Mouse (Mus musculus) hindlimb bud, embryonic 11.5 days (tissue): ENCODE measurements around the gene Slco3a1.

Experiments
- DNase-seq: peaks from one replicate; pipeline ENCODE4 v3.0.0-alpha.2; 2012; ENCODE audit warnings: low read depth, low spot score; ENCODE audit errors: extremely low spot score

The Slco3a1 gene

DNA sequence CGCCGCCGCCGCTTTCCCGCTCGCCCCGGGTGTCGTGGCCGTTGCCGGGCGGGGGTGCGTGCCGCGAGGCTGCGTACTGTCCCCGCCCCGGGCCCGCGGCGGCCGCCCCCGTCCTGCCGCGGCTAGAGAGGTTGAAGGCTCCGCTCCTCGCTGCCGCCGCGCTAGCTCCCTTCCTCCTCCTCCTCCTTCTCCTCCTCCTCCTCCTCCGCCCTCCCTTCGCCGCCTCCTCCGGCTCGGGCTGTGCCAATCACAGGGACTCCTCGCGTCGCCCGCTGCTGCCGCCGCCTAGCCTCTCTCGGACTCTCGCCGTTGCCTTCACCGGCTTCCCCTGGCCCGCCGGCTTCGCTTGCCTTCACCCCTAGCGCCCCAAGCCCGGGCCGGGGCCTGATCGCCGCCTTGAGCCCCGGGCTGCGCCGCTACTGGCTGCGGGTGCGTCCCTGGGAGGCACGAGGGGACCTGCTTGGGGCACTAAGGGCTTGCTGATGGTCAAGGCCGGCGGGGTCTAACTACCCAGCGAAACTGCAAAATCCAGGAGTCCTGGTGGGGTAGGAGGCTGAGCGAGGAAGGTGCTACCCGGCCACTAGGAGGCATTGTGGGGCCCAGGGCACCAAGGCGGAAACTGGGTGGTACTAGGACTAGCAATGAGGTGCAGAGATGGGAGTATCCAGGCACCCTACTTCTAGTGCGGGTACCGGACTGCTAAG lies at the start of gene Slco3a1:
Slco3a1 (minus strand) TSS at position 173 of the 704 bp plus-strand sequence.
- DNase-seq, result no peak

GRCm38 (mm10) chr7:74600996-74601395 lies 46.4 kb upstream of the Slco3a1 start:
- DNase-seq, result no peak

DNA sequence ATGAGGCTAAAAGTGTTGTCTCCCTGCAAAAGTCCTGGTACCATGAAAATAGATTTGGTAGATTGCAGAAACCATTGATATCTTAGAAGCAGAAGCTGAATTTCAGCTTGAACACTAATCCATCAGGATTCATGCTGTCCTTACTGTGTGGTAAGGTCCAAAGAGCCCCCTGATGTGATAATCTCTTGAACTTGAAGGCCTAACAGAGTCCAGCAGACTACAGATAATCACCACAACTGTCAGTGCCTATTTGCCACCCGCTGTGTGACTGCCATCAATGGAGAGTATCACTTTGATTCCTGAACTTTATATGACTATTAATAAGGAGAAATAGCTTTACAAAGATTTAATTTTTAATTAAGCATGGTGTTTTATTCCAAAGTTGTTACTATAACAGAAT lies 24.8 kb upstream of the Slco3a1 start:
- DNase-seq, result no peak

DNA sequence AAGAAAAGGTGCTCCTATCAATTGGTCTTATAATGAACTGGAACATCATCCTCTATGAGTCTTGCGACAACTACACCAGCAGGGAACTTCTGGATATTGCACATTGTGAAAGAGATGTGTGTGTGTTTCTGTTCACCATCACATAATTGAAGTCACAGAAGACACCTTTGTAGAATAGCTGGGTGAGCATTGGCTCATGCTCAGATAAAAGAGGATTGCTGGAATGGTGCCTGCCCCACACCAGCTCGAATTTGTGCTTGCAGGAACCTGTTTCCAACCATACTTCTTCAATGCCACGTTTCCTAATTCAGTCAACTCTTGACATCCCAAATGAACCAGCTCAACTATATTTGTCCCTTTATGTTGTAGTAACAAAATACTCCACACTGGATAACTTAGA lies 21.1 kb upstream of the Slco3a1 start:
- DNase-seq, result no peak

GRCm38 (mm10) chr7:74555416-74555815 lies 836 bp upstream of the Slco3a1 start:
- no peak for DNase-seq

GRCm38 (mm10) chr7:74554041-74554561 lies 479 bp downstream of the Slco3a1 start:
- DNase-seq, result no peak

- DNase-seq, result no peak
Observed at GRCm38 (mm10) chr7:74553111-74553650, 1.4 kb downstream of the Slco3a1 start.

DNA sequence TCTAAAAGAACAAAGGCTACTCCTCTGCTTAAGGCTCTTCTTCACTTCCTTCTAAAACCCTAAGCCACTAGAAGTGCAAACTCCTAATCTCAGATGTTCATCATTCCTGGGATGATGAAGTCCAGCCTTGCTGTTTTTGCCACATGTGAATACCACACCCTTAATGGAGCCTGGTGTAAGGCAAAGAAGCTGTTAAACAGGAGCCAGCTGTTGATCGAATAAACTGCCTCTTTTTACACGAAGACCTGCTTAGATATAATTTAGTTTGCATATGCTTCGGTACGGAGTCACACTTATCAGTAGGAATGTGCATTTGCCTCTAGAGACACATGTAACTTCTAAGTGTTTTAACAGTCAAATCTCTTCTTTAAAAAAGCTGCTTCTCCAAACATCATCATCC lies 2.0 kb downstream of the Slco3a1 start:
- no peak for DNase-seq

- no peak for DNase-seq
Observed at GRCm38 (mm10) chr7:74552000-74552358, 2.6 kb downstream of the Slco3a1 start.

- no peak for DNase-seq
Observed at GRCm38 (mm10) chr7:74551338-74551999, 3.1 kb downstream of the Slco3a1 start.

GRCm38 (mm10) chr7:74549686-74550085 lies 4.9 kb downstream of the Slco3a1 start:
- DNase-seq, result no peak

GRCm38 (mm10) chr7:74549013-74549582 lies 5.5 kb downstream of the Slco3a1 start:
- DNase-seq, result no peak

- no peak for DNase-seq
Observed at GRCm38 (mm10) chr7:74546691-74547090, 7.9 kb downstream of the Slco3a1 start.

GRCm38 (mm10) chr7:74545498-74545990 lies 9.0 kb downstream of the Slco3a1 start:
- DNase-seq, result no peak

DNA sequence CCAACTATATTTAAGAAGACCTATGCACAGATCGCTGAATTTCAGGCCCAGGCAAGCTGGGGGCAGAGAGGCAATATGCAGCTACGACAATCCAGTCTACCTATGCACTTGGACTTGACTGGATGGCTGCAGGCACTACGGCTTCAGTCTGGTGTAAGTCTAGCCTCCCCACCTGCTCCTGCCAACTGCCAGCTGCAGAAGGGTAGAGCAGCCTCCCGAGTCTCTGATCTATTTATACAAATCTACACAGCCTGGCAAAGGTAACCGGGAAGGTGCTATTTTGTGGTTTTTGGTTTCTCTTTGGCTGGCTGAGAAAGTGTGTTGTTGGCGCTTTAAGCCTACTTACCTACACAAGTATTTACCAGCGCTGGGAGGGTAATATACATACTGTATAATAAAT lies 10.3 kb downstream of the Slco3a1 start:
- DNase-seq, result no peak

DNA sequence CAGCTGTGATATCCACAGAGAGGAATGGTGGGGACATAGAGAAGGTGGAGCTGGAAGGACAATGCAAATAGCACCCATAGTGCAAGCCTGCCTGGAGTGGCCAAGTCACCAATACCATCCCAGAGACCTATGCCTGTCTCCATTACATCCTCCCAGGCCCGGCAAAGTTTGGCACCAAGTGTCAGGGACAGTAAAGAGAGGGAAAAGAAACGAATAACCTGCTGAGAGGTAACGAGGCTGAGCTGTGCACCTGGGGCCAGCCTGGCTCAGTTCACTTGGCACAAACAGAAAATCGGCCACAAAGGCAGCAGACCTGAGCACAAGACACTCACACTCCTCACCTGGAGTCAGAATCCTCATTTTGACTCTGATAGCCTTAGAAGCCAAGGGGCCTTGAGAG lies 12.6 kb downstream of the Slco3a1 start:
- DNase-seq, result no peak

DNA sequence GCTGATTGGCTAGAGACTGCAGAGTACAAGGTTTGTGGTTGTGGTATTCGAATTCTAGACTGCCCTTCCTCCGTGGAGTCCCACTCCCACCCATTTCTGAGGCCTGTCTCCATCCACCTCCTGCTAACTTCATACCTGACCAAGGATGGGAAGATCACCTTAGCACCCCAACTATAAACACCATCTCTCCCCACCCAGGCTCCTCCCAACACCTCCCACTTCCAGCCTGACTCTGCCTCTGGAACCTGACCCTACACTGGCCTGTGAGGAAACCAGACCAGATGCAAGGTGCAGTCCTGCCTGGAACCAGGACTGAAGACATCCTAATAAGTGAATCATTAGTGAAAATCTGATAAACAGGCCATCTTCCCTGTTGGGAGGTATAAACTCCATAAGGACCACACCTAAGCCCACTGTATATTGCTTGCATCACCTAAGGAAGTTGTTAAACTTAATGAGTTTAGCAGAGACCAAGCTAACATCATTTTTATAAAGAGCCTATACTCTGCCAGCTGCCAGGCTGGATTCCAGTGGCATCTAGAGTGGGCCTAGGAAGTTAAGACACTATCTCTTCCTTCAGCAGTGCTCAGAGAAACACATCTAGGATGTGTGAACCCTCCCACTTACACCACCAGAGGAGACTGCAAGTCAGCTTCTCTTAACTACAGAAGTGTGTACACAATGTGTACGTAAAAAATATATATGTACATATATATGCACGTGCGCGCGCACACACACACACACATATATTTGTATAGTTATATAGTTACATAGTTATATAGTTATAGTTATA lies 13.5 kb downstream of the Slco3a1 start:
- DNase-seq, result no peak

- DNase-seq, result no peak
Observed at GRCm38 (mm10) chr7:74536186-74536585, 18.4 kb downstream of the Slco3a1 start.

DNA sequence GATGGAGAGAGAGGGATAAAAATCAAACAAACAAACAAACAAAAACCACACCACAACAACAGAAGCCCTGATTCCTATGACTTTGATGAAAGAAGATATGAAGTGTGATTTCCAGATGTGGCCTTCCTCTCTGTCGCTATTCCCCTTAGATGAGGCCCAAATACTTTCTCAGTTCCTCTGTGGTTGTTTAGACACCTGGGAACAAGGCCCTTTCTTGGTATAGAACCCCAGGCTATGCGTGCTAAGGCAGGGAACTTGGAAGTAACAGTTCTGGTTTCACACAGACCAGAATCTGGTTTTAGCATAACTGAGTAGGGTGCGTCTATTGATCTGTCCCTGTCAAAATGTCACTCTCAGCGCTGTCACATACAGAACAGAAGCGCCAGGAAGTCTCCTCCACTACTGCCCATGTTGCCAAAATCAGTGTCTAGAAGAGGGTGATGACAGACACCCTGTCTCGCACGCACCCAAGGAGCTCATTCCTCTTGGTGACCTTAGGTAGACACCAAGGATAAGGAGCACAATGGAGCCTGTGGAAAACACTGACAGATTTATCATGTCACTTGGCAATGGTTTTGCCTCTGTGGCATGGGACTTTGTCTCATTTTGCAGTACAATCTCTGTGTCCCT lies 23.0 kb downstream of the Slco3a1 start:
- no peak for DNase-seq

DNA sequence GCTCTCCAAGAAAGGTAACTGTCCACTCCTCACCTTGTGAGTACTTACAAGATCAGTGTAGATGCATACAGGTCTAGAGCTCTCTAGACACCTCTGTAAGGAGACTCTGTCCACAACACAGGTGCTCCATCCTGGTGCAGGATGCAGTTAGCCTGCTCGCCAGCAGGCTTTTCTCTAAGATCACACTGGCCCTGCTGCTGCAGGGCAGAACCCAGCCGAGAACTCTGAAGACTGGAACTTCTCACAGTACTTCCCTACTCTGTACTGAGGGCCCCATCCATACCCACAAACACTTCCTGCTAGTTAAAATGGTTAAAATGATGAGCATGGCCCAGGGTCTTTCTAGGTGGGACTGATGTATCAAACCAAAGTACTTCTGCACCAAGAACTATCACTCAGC lies 24.7 kb downstream of the Slco3a1 start:
- DNase-seq, result no peak
